Mouse (Mus musculus): ENCODE data around the gene Large2. TPM values are rescaled to one million over a fixed set of nuclear protein-coding genes. Genes with fewer than 3 reads are reported as not detected.

Large2 gene
- polyA plus RNA-seq, 1 experiment from 2014 or later = 8.3 TPM

DNA sequence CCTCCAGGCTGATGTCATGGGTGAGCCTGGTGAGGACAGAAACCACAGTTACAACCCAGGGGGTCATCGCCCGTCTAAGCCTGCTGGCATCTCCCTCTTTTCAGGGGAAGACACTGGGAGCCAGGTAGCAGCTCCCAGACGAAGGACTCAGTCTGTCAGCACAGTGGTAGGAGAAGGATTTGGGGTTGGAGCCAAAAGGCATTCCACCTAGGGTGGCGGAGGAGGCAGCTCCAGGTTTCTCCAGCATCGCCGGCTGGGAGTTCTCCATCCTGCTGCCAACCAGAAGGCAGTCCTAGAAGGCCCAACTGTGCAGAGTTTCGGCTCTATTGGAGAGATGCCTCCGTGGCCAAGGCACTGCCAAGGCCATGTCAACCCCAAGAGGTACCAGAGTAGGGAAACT lies 16.4 kb upstream of the Large2 start:
- Histone ChIP-seq H3K9ac (ENCODE audit: low read depth, low read length) (no peak overlapping the region), H3K4me1 (replicated peaks; ENCODE audit: control insufficient read depth, insufficient read depth, low read length) (0 out of 2 replicates have a peak, but pooled peaks cover 3% of the 10 kb centered on the region), H3K27ac (ENCODE audit: low read depth, low read length) (no peak overlapping the region), H3K9me3 (ENCODE audit: control insufficient read depth) (no peaks in the 10 kb centered on the region), H3K27me3 (replicated peaks; ENCODE audit: control insufficient read depth, insufficient read depth, low read length) (peaks cover 15% of the 10 kb centered on the region), H3K4me2 (replicated peaks; ENCODE audit: low read depth) (no peak overlapping the region), H3K4me3 (ENCODE audit: low read depth, low read length) (no peak overlapping the region), H3K36me3 (ENCODE audit: control insufficient read depth, insufficient read depth) (peaks cover 8% of the 10 kb centered on the region; the same call in 1 of the 2 replicates)
- WGBS = 89% methylated on average over 8 of the region's 8 CpGs
- no peak for TF ChIP-seq CTCF (IDR thresholded peaks at IDR 0.05; ENCODE audit: low read depth)
- ATAC-seq = no peak

DNA sequence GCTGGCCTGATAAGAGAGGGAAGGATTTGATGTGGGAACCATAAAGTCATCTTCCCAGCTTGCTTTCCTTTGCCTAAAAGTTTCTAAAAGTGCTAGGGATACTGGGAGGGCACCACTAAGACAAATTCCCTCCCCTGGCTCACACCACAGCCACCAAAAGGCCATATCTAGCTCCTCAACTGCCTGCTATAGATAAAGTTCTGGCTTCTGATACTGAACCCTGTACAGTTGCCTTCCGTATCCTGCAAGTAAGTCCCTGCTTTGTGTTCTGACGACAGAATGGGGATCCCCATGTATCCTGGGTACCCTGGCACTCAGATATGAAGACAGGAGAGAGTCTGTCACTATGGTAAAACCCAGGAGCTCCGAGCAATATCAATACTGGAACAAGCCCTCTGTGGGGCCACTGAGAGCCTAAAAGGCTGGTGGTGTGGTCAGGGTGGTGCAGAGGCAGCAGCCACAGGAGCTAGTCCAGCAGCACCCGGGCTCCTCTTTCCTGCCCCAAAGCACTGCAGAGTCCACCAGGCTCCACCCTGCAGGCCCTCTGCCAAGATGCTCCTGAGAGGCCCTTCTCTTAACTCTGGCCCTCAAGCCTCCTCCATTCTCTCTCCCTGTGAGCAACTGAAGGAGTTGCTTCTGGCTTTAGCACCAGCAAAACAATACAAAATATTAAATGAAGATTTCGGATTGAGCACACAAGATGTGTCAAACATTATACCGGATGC lies 15.7 kb upstream of the Large2 start:
- ATAC-seq = no peak
- H3K4me1 ChIP-seq (replicated peaks; ENCODE audit: control insufficient read depth, insufficient read depth, low read length) = 0 out of 2 replicates have a peak, but pooled peaks cover 3% of the 10 kb centered on the region
- peaks cover 15% of the 10 kb centered on the region for H3K27me3 ChIP-seq (replicated peaks; ENCODE audit: control insufficient read depth, insufficient read depth, low read length)
- 80% methylated on average over 6 of the region's 6 CpGs for WGBS
- no peak overlapping the region for H3K27ac ChIP-seq (ENCODE audit: low read depth, low read length)
- no peak overlapping the region for H3K4me3 ChIP-seq (ENCODE audit: low read depth, low read length)
- no peak overlapping the region for H3K4me2 ChIP-seq (replicated peaks; ENCODE audit: low read depth)
- TF ChIP-seq CTCF (IDR thresholded peaks at IDR 0.05; ENCODE audit: low read depth) = no peak
- H3K9me3 ChIP-seq (ENCODE audit: control insufficient read depth) = no peaks in the 10 kb centered on the region
- H3K9ac ChIP-seq (ENCODE audit: low read depth, low read length) = no peak overlapping the region
- peaks cover 11% of the 10 kb centered on the region; the same call in 1 of the 2 replicates for H3K36me3 ChIP-seq (ENCODE audit: control insufficient read depth, insufficient read depth)

DNA sequence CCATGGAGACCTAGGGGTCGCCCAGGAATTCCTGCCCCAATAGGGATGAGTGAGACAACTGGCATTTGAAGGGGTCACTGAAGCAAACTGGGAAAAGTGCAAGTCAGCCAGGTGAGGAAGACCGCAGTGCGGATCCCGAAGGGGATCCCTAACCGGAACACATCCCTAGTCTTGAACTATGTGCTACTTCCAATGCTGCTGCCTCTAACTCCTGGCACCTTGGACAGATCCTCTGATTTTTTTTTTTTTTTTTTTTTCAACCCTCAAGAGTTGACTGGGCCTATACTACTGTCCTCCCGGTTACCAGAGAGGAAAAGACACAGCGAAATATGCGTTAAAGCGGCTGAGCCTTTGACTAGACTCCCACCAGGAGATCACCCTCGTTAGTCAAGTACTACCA lies 15.0 kb upstream of the Large2 start:
- peak overlapping the region; percentile 76 for H3K4me2 ChIP-seq (replicated peaks; ENCODE audit: low read depth)
- H3K4me3 ChIP-seq (ENCODE audit: low read depth, low read length) = peak overlapping the region; percentile 58
- TF ChIP-seq CTCF (IDR thresholded peaks at IDR 0.05; ENCODE audit: low read depth) = no peak
- peak overlapping the region; percentile 35; the same call in 1 of the 2 replicates for H3K27ac ChIP-seq (ENCODE audit: low read depth, low read length)
- 14% methylated on average over 10 of the region's 10 CpGs for WGBS
- H3K36me3 ChIP-seq (ENCODE audit: control insufficient read depth, insufficient read depth) = peaks cover 11% of the 10 kb centered on the region; the same call in 1 of the 2 replicates
- no peaks in the 10 kb centered on the region for H3K9me3 ChIP-seq (ENCODE audit: control insufficient read depth)
- 0 out of 2 replicates have a peak, but pooled peaks cover 3% of the 10 kb centered on the region for H3K4me1 ChIP-seq (replicated peaks; ENCODE audit: control insufficient read depth, insufficient read depth, low read length)
- peaks cover 15% of the 10 kb centered on the region for H3K27me3 ChIP-seq (replicated peaks; ENCODE audit: control insufficient read depth, insufficient read depth, low read length)
- 0 out of 2 replicates have a peak overlapping the region, but pooled peaks have one; percentile 42 for H3K9ac ChIP-seq (ENCODE audit: low read depth, low read length)
- ATAC-seq = peak; percentile 2; the same call in 1 of the 2 replicates

DNA sequence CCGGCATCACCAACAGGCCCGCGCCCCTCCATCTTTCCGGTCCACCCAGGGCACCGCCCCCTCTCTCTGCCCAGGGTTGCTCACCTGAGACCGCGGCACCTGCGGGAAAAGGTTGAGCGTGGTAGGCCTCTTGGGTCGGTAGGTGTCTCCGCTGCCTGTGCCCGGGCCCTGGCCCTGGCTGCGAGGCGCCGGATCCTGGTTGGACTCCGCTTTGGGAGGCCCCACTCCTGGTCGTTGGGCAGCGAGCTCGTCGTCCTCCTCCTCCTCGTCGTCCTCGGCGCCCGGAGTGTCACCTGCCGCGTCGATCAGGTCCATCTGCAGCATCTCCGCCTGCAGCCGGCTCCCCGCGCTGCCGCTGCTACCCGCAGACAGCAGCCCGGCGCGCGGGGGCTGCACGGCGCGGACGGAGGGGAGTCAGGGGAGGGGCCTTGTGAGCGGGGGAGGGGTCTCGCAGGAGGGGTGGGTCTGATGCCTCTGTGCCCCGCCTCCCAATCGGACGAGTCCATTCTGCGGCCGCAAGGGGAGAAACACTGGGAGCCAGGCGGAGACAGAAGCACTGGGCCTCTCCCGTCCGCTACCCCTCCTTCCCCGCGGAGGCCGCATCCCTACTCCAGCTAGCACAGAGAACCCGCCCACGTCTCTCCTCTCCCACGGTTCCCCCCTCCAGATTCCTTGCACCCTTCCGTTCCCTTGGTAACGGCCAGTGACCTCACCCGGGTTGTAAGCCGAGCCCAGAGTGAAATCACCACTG lies 14.4 kb upstream of the Large2 start:
- H3K4me3 ChIP-seq (ENCODE audit: low read depth, low read length) = peak overlapping the region; percentile 58
- peaks cover 15% of the 10 kb centered on the region for H3K27me3 ChIP-seq (replicated peaks; ENCODE audit: control insufficient read depth, insufficient read depth, low read length)
- peak overlapping the region; percentile 76 for H3K4me2 ChIP-seq (replicated peaks; ENCODE audit: low read depth)
- H3K9ac ChIP-seq (ENCODE audit: low read depth, low read length) = peak overlapping the region; percentile 42; the same call in 1 of the 2 replicates
- 0 out of 2 replicates have a peak, but pooled peaks cover 3% of the 10 kb centered on the region for H3K4me1 ChIP-seq (replicated peaks; ENCODE audit: control insufficient read depth, insufficient read depth, low read length)
- peak; percentile 68 for ATAC-seq
- H3K27ac ChIP-seq (ENCODE audit: low read depth, low read length) = peak overlapping the region; percentile 35; the same call in 1 of the 2 replicates
- no peaks in the 10 kb centered on the region for H3K9me3 ChIP-seq (ENCODE audit: control insufficient read depth)
- under 1% methylated on average over 59 of the region's 62 CpGs for WGBS
- peaks cover 11% of the 10 kb centered on the region; the same call in 1 of the 2 replicates for H3K36me3 ChIP-seq (ENCODE audit: control insufficient read depth, insufficient read depth)
- TF ChIP-seq CTCF (IDR thresholded peaks at IDR 0.05; ENCODE audit: low read depth) = no peak

DNA sequence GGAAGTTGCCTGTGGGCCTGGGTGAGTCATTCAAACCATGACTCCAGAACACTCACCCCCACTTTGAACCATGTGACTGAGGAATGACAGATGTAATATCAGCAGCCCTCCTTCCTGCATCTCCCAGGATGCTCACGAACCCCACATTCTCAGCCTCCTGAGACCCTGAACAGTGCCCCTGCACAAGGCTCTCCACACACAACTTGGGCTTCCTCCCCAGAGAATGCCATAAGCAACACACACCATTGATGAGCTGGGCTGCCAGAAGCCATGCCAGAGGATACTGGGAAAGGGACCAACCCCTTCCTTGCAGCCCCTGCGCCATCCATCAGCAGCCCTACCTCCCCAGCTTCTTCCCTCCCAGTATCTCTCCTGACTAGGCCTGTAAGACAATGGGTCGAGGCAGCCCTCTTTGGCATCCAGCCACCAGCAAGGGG lies 13.4 kb upstream of the Large2 start:
- Histone ChIP-seq H3K9ac (ENCODE audit: low read depth, low read length) (no peak overlapping the region), H3K27me3 (replicated peaks; ENCODE audit: control insufficient read depth, insufficient read depth, low read length) (peaks cover 10% of the 10 kb centered on the region), H3K4me1 (replicated peaks; ENCODE audit: control insufficient read depth, insufficient read depth, low read length) (0 out of 2 replicates have a peak, but pooled peaks cover 3% of the 10 kb centered on the region), H3K9me3 (ENCODE audit: control insufficient read depth) (no peaks in the 10 kb centered on the region), H3K4me2 (replicated peaks; ENCODE audit: low read depth) (peak overlapping the region; percentile 76; the same call in 1 of the 2 replicates), H3K36me3 (ENCODE audit: control insufficient read depth, insufficient read depth) (peaks cover 11% of the 10 kb centered on the region; the same call in 1 of the 2 replicates), H3K27ac (ENCODE audit: low read depth, low read length) (no peak overlapping the region), H3K4me3 (ENCODE audit: low read depth, low read length) (no peak overlapping the region)
- no peak for ATAC-seq
- no peak for TF ChIP-seq CTCF (IDR thresholded peaks at IDR 0.05; ENCODE audit: low read depth)
- 50% methylated on average over 3 of the region's 3 CpGs for WGBS

DNA sequence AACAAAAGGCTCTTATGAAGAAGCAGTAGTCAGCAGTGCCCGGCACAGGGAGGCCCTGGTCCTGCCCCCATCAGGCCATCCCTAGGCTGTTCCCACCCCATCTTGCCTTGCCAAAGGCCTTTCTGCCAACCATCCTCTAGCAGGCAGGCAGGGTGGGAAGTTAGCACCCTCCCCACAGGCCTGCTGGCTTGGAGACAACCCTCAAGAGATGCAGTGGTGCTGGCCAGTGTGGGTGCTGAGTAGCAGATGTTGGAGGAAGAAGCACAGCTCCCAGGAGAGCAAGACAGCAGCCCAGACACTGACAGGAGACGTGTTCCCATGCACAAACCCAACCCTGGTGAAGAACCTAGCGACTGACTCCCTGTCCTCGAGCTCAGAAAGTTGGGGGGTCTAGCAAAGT lies 13.0 kb upstream of the Large2 start:
- no peak for TF ChIP-seq CTCF (IDR thresholded peaks at IDR 0.05; ENCODE audit: low read depth)
- no peak for ATAC-seq
- WGBS = 84% methylated on average over 4 of the region's 4 CpGs
- H3K4me1 ChIP-seq (replicated peaks; ENCODE audit: control insufficient read depth, insufficient read depth, low read length) = 0 out of 2 replicates have a peak, but pooled peaks cover 3% of the 10 kb centered on the region
- peaks cover 15% of the 10 kb centered on the region for H3K36me3 ChIP-seq (ENCODE audit: control insufficient read depth, insufficient read depth)
- no peak overlapping the region for H3K9ac ChIP-seq (ENCODE audit: low read depth, low read length)
- no peak overlapping the region for H3K4me3 ChIP-seq (ENCODE audit: low read depth, low read length)
- peaks cover 7% of the 10 kb centered on the region for H3K27me3 ChIP-seq (replicated peaks; ENCODE audit: control insufficient read depth, insufficient read depth, low read length)
- no peak overlapping the region for H3K4me2 ChIP-seq (replicated peaks; ENCODE audit: low read depth)
- H3K9me3 ChIP-seq (ENCODE audit: control insufficient read depth) = no peaks in the 10 kb centered on the region
- H3K27ac ChIP-seq (ENCODE audit: low read depth, low read length) = no peak overlapping the region; the same call in 1 of the 2 replicates

Data from intestine, postnatal 0 days (tissue).